ENCODE assay signal across 15 mouse cellular contexts in genomic region chr3:149402496-149402895, GRCm38 (mm10).
"Had no signal": no experiment of that assay in that cellular context is flagged by ENCODE, and none has a peak within 500 bp of the region (broad histone marks: within the 10 kb centered on the region; RNA-seq: fewer than 3 reads in every experiment).

No protein-coding gene starts in this region.

- H3K27ac ChIP-seq: midbrain, embryonic 12.5 days; neural tube, embryonic 12.5 days; stomach, embryonic 15.5 days; stomach, postnatal 0 days had no signal

- H3K4me1 ChIP-seq: megakaryocyte, embryonic 14.5 days; stomach, embryonic 15.5 days had no signal

- H3K9ac ChIP-seq: lung, embryonic 14.5 days; midbrain, embryonic 12.5 days; neural tube, embryonic 12.5 days; stomach, embryonic 15.5 days had no signal

- H3K4me3 ChIP-seq: megakaryocyte, embryonic 14.5 days; midbrain, embryonic 12.5 days; neural tube, embryonic 12.5 days; stomach, embryonic 15.5 days had no signal

- H3K27me3 ChIP-seq: megakaryocyte, embryonic 14.5 days; midbrain, embryonic 12.5 days; neural tube, embryonic 12.5 days; stomach, embryonic 15.5 days had no signal

- H3K9me3 ChIP-seq: midbrain, embryonic 12.5 days; neural tube, embryonic 12.5 days; stomach, embryonic 15.5 days had no signal

- H3K4me2 ChIP-seq: lung, embryonic 14.5 days; midbrain, embryonic 12.5 days; neural tube, embryonic 12.5 days; stomach, embryonic 15.5 days had no signal

- DNase-seq: lung, adult 18-20 months; lung, embryonic 14.5 days; lung, postnatal 10 days; lung, postnatal 4 days; midbrain, embryonic 14.5 days; right cerebral cortex, postnatal 14 days; thymus, adult 2 months; thymus, postnatal 25 days; thymus, postnatal 4 days had no signal

- H3K36me3 ChIP-seq: midbrain, embryonic 12.5 days; neural tube, embryonic 12.5 days; stomach, embryonic 15.5 days had no signal

- ATAC-seq: midbrain, embryonic 16.5 days had no signal
